Mouse (Mus musculus) lung, postnatal 10 days (tissue): Measurements from ENCODE around the gene Hagh.

Experiments used
- DNase-seq: peaks from one replicate; pipeline ENCODE4 v3.0.0; 2021

Hagh gene

GRCm38 (mm10) chr17:24850773-24851127, 10.8 kb downstream of the Hagh start:
- no peak for DNase-seq

GRCm38 (mm10) chr17:24851381-24852125, 11.6 kb downstream of the Hagh start:
- DNase-seq, result no peak

- DNase-seq, result no peak
Measured at GRCm38 (mm10) chr17:24855838-24856464, 16.0 kb downstream of the Hagh start.

GRCm38 (mm10) chr17:24856589-24856988, 16.6 kb downstream of the Hagh start:
- DNase-seq, result no peak

- no peak for DNase-seq
Measured at GRCm38 (mm10) chr17:24857831-24858470, 18.0 kb downstream of the Hagh start.

GRCm38 (mm10) chr17:24858967-24859366, 19.0 kb downstream of the Hagh start:
- no peak for DNase-seq

DNA sequence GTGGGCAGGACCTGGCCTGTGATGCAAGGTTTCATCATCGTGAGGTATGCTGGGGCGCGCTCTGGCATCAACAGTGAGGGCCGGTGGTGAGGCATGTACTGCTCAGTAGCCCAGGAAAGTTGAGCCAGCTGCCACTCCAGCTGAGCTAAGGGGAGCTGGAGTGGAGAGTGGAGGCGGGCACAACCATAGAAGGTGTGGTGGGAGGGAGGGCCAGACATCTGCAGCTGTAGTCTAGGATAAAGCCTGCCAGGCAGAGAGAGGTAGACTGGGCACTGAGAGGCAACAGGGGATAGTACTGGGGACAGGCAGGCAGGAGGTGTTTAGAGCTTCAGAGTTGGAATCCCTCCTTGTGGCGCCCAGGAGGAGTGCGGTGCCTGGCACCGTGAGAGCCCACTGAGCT, 20.1 kb downstream of the Hagh start:
- DNase-seq, result no peak

DNA sequence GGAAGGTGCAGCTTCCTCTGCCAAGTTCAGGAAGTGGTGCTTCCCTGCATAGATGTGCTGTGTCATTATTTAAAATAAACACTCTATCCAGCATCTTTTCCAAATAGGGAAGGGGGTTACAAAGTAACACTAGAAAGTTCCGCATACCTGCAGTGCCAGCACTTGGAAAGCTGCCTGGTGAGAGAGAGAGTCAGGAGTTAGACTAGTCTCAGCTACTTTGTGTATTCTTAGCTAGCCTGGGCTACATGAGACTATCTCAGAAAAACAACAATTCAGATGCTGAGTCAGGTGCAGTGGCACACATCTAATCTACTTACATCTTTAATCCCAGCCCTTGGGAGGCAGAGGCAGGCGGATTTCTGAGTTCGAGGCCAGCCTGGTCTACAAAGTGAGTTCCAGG, 21.8 kb downstream of the Hagh start:
- DNase-seq, result no peak

DNA sequence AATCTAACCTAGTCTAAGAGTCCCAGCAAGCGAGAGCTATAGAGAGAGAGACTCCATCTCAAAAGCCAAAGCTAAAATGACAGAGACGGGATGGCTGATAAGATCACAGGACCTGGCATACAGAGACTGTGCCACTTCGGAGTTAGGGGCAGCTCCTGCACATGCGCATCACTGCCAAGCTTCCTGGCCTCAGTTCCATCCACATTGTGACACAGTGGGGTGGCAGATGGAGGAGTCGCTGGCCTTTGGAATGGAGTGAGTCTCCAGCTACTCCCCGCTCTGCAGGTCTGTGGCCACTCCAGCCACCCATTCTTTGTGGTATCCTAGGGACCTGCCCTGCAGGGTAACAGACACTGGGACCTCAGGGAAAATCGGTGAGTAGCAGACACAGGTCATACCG, 25.8 kb downstream of the Hagh start, which contains the start of gene Igfals:
Gene Igfals (plus strand): TSS at position 222 of the 400 bp plus-strand sequence.
- no peak for DNase-seq

DNA sequence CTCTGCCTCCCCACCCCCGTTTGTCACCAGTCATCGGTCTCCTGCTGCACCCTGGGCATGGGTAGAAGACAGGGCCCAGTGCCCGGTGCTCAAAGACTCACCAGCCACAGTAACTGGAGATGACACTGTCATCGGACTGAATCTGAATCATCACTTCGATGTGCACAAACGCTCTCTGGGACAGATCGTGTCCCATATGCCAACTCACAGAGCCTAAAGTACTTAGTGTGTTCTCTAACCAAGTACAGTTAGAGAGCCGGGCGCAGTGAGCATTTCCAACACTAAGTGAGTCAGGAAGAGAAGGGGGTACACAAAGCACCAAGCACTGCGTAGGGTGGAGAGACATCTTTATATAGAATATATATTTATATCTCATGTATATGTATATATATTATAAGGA, 28.0 kb downstream of the Hagh start:
- DNase-seq, result no peak

GRCm38 (mm10) chr17:24873695-24874404, 33.9 kb downstream of the Hagh start:
- no peak for DNase-seq

GRCm38 (mm10) chr17:24874405-24874745, 34.4 kb downstream of the Hagh start:
- DNase-seq, result no peak

- DNase-seq, result no peak
Measured at GRCm38 (mm10) chr17:24874989-24875388, 35.0 kb downstream of the Hagh start.

DNA sequence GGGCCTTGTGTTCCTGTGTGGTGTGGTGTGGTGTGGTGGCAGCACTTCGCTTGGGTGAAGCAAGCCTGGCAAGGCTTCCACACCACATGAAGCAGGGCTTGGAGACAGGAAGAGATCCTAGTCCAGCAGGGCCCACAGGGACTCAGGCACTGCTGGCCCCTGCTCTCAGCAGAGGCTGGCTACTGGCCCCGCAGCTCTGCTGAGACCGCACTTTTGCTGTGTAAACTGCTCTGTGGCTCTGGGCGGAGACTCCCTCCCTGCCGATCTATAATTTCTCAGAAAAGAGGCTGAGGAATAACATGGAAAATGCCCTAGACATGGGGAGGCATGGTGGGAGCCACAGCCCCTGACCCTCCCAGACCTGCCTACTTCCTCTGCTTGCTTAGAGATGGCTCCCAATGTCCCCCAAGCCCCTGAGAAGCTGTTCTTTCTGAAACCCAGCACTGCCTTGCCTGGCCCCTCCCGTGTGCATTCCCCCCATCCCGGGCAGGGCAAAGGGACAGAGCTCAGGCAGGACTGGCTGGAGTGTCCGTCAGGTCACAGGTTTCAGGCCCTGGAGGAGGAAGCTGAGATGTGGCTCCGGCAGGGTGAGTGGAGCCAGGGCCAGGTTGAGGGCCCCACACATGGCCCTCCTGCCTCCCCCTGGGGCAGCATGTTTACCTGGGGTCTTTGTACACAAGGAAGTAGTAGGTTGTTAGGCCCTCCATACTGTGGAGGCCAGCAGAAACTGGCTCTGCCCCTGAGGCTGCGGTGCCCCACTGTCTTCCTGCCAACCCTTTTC, 37.6 kb downstream of the Hagh start:
- DNase-seq, result no peak

GRCm38 (mm10) chr17:24878117-24878397, 38.1 kb downstream of the Hagh start:
- DNase-seq, result peak; percentile 52

DNA sequence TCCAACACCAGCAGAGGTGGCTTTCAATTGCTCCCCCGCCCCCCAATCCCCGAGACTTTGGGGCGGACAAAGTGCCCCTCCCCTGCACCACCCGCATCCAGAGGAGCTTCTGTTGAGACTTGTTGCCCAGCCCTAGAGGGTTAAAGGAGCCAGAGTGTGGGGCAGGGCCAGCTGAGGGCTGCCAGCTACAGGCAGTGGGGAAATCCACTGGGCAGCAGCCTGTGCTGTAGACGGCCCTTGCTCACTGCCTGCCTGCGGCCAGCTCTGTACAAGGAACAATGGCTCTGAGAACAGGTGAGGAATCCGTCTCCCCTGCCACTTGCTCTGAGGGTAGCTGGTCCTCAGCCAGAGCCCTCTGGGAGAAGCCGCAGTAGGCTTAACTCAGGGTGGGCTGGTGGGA, 38.6 kb downstream of the Hagh start:
- no peak for DNase-seq

- DNase-seq, result peak; percentile 64
Measured at GRCm38 (mm10) chr17:24881738-24882440, 41.9 kb downstream of the Hagh start.

DNA sequence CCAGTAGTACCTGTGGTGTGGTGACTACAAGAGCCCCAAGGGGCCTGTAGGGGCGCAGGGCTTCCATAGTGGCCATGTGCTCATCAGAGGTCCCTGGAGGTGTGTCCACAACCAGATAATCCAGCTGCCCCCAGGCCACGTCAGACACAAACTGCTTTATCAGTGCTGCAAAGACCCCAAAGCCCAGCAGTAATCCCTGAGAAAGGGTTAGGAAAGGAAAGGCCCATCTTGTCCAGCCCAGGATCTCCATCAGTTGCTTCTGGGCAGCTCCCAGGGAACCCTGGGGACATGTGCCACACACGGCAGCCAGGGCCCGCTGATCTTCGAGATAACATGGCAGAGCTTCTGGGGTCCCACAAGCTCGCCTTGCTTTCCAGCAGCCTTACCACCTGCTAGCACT, 44.4 kb downstream of the Hagh start:
- no peak for DNase-seq

GRCm38 (mm10) chr17:24885356-24886133, 45.6 kb downstream of the Hagh start:
- no peak for DNase-seq

- DNase-seq, result peak; percentile 99
Measured at GRCm38 (mm10) chr17:24886134-24886931, 46.4 kb downstream of the Hagh start, which contains the start of the genes Nubp2 and Spsb3. TSS of gene Nubp2 (minus strand) at chr17:24886349. TSS of gene Spsb3 (plus strand) at chr17:24886643.

GRCm38 (mm10) chr17:24886932-24887271, 47.0 kb downstream of the Hagh start:
- DNase-seq, result no peak
